Mouse (Mus musculus): ENCODE measurements around the gene Leng1. TPM values are rescaled to one million over a fixed set of nuclear protein-coding genes. Genes with fewer than 3 reads are reported as not detected.

Leng1 gene
- total RNA-seq, 2 experiments from 2014 or later: 12.5 to 12.9 TPM

- DNase-seq: peak; percentile 94
- intact Hi-C loops (cut with DNase I): loop anchor here (5.0 kb wide), 1 partner anchor 46 kb away; the partner anchor contains the start of gene Cnot3
Observed at GRCm38 (mm10) chr7:3692987-3693808, 27.6 kb upstream of the Leng1 start, which contains the start of gene Mboat7. Mboat7 (minus strand) TSS chr7:3693523.

GRCm38 (mm10) chr7:3692382-3692986 lies 26.8 kb upstream of the Leng1 start, which contains the start of gene Tsen34:
Tsen34 (plus strand) TSS chr7:3692863.
- intact Hi-C loops (cut with DNase I): loop anchor here (5.0 kb wide), 1 partner anchor 45 kb away; the partner anchor contains the start of gene Cnot3

GRCm38 (mm10) chr7:3691919-3692318 lies 26.3 kb upstream of the Leng1 start:
- DNase-seq: no peak
- intact Hi-C loops (cut with DNase I): loop anchor here (5.0 kb wide), 1 partner anchor 45 kb away; the partner anchor contains the start of gene Cnot3

More at GRCm38 (mm10) chr7:3692382-3692986, 26.8 kb upstream of the Leng1 start, which contains the start of gene Tsen34:
- DNase-seq: no peak

- no peak for DNase-seq
- intact Hi-C loops (cut with DNase I): no loop called here
Observed at GRCm38 (mm10) chr7:3685400-3686187, 20.0 kb upstream of the Leng1 start.

GRCm38 (mm10) chr7:3684698-3685097 lies 19.1 kb upstream of the Leng1 start:
- no peak for DNase-seq
- intact Hi-C loops (cut with DNase I): no loop called here

GRCm38 (mm10) chr7:3683908-3684550 lies 18.4 kb upstream of the Leng1 start:
- no peak for DNase-seq
- intact Hi-C loops (cut with DNase I): no loop called here

- no peak for DNase-seq
- intact Hi-C loops (cut with DNase I): no loop called here
Observed at GRCm38 (mm10) chr7:3677342-3677741, 11.7 kb upstream of the Leng1 start, which contains the start of gene Tmc4. Tmc4 (minus strand) TSS chr7:3677553.

GRCm38 (mm10) chr7:3676371-3676770 lies 10.7 kb upstream of the Leng1 start:
- intact Hi-C loops (cut with DNase I): no loop called here
- DNase-seq: no peak

GRCm38 (mm10) chr7:3675228-3675548 lies 9.5 kb upstream of the Leng1 start:
- DNase-seq: no peak
- intact Hi-C loops (cut with DNase I): loop anchor here (2.0 kb wide), 1 partner anchor 796 kb away; no protein-coding TSS in a partner anchor

- intact Hi-C loops (cut with DNase I): loop anchor here (2.0 kb wide), 1 partner anchor 796 kb away; no protein-coding TSS in a partner anchor
- DNase-seq: peak; percentile 81 to 89
Observed at GRCm38 (mm10) chr7:3674507-3675227, 9.0 kb upstream of the Leng1 start.

- intact Hi-C loops (cut with DNase I): loop anchor here (2.0 kb wide), 1 partner anchor 38 kb away; no protein-coding TSS in a partner anchor
Observed at GRCm38 (mm10) chr7:3666921-3667391, 1.3 kb upstream of the Leng1 start.

GRCm38 (mm10) chr7:3664524-3665214 lies 971 bp downstream of the Leng1 start:
- DNase-seq: peak in 1 of 2 experiments; percentile 18
- intact Hi-C loops (cut with DNase I): loop anchor here (1.0 kb wide), 1 partner anchor 18 kb away; no protein-coding TSS in a partner anchor

More at GRCm38 (mm10) chr7:3666921-3667391, 1.3 kb upstream of the Leng1 start:
- no peak for DNase-seq

GRCm38 (mm10) chr7:3658578-3658977 lies 7.1 kb downstream of the Leng1 start:
- no peak for DNase-seq
- intact Hi-C loops (cut with DNase I): no loop called here

- DNase-seq: no peak
- intact Hi-C loops (cut with DNase I): no loop called here
Observed at GRCm38 (mm10) chr7:3656966-3657365, 8.7 kb downstream of the Leng1 start.

- intact Hi-C loops (cut with DNase I): loop anchor here (1.0 to 5.0 kb wide), 2 partner anchors 18 to 46 kb away; partner anchors contain the start of genes Mboat7 and Tsen34
- DNase-seq: no peak
Observed at GRCm38 (mm10) chr7:3646641-3647040, 19.0 kb downstream of the Leng1 start.

GRCm38 (mm10) chr7:3646188-3646587 lies 19.5 kb downstream of the Leng1 start:
- DNase-seq: no peak
- intact Hi-C loops (cut with DNase I): loop anchor here (1.0 to 5.0 kb wide), 2 partner anchors 18 to 46 kb away; partner anchors contain the start of genes Mboat7 and Tsen34

GRCm38 (mm10) chr7:3645488-3646025 lies 20.1 kb downstream of the Leng1 start:
- intact Hi-C loops (cut with DNase I): loop anchor here (1.0 to 5.0 kb wide), 2 partner anchors 19 to 47 kb away; partner anchors contain the start of genes Mboat7 and Tsen34
- peak in 1 of 2 experiments; percentile 33 for DNase-seq

All from heart, postnatal 36 days (tissue).